Mouse (Mus musculus): Measurements from ENCODE around the gene Dgki.

Gene Dgki

GRCm38 (mm10) chr6:37241434-37241833 is 58.5 kb downstream of the Dgki start:
- no peak for DNase-seq (ENCODE audit: low read depth, low spot score)

GRCm38 (mm10) chr6:37240140-37240539 is 59.8 kb downstream of the Dgki start:
- DNase-seq (ENCODE audit: low read depth, low spot score), result no peak

GRCm38 (mm10) chr6:37236893-37237292 is 63.1 kb downstream of the Dgki start:
- no peak for DNase-seq (ENCODE audit: low read depth, low spot score)

- DNase-seq (ENCODE audit: low read depth, low spot score), result no peak
Observed at GRCm38 (mm10) chr6:37231148-37231547, 68.8 kb downstream of the Dgki start.

- DNase-seq (ENCODE audit: low read depth, low spot score), result no peak
Observed at GRCm38 (mm10) chr6:37222947-37223510, 77.0 kb downstream of the Dgki start.

GRCm38 (mm10) chr6:37222016-37222415 is 78.0 kb downstream of the Dgki start:
- peak; percentile 61 for DNase-seq (ENCODE audit: low read depth, low spot score)

GRCm38 (mm10) chr6:37219110-37219509 is 80.9 kb downstream of the Dgki start:
- DNase-seq (ENCODE audit: low read depth, low spot score), result no peak

GRCm38 (mm10) chr6:37216342-37216763 is 83.6 kb downstream of the Dgki start:
- DNase-seq (ENCODE audit: low read depth, low spot score), result no peak

- no peak for DNase-seq (ENCODE audit: low read depth, low spot score)
Observed at GRCm38 (mm10) chr6:37215655-37216054, 84.3 kb downstream of the Dgki start.

- peak; percentile 33 for DNase-seq (ENCODE audit: low read depth, low spot score)
Observed at GRCm38 (mm10) chr6:37212930-37213329, 87.1 kb downstream of the Dgki start.

- no peak for DNase-seq (ENCODE audit: low read depth, low spot score)
Observed at GRCm38 (mm10) chr6:37211545-37212247, 88.3 kb downstream of the Dgki start.

GRCm38 (mm10) chr6:37202901-37203300 is 97.1 kb downstream of the Dgki start:
- DNase-seq (ENCODE audit: low read depth, low spot score), result no peak

- DNase-seq (ENCODE audit: low read depth, low spot score), result no peak
Observed at GRCm38 (mm10) chr6:37200840-37201239, 99.1 kb downstream of the Dgki start.

- no peak for DNase-seq (ENCODE audit: low read depth, low spot score)
Observed at GRCm38 (mm10) chr6:37199502-37199901, 100.5 kb downstream of the Dgki start.

GRCm38 (mm10) chr6:37197745-37198144 is 102.2 kb downstream of the Dgki start:
- DNase-seq (ENCODE audit: low read depth, low spot score), result no peak

- no peak for DNase-seq (ENCODE audit: low read depth, low spot score)
Observed at GRCm38 (mm10) chr6:37196870-37197269, 103.1 kb downstream of the Dgki start.

GRCm38 (mm10) chr6:37195766-37196165 is 104.2 kb downstream of the Dgki start:
- DNase-seq (ENCODE audit: low read depth, low spot score), result no peak

- DNase-seq (ENCODE audit: low read depth, low spot score), result no peak
Observed at GRCm38 (mm10) chr6:37181961-37182360, 118.0 kb downstream of the Dgki start.

GRCm38 (mm10) chr6:37171149-37171832 is 128.7 kb downstream of the Dgki start:
- DNase-seq (ENCODE audit: low read depth, low spot score), result no peak

- DNase-seq (ENCODE audit: low read depth, low spot score), result no peak
Observed at GRCm38 (mm10) chr6:37158880-37159279, 141.1 kb downstream of the Dgki start.

- peak; percentile 55 for DNase-seq (ENCODE audit: low read depth, low spot score)
Observed at GRCm38 (mm10) chr6:37154051-37154450, 145.9 kb downstream of the Dgki start.

GRCm38 (mm10) chr6:37150483-37150882 is 149.5 kb downstream of the Dgki start:
- no peak for DNase-seq (ENCODE audit: low read depth, low spot score)

- peak; percentile 84 for DNase-seq (ENCODE audit: low read depth, low spot score)
Observed at GRCm38 (mm10) chr6:37150038-37150437, 149.9 kb downstream of the Dgki start.

All from ES-CJ7 (cell line).